Mouse (Mus musculus) left cerebral cortex, postnatal 14 days (tissue): ENCODE results near the gene Swi5. TPM values are rescaled to one million over a fixed set of nuclear protein-coding genes. Genes with fewer than 3 reads are reported as not detected.

Source experiments
- DNase-seq, 2 experiments: peaks; one replicate each; pipeline ENCODE4 v3.0.0; 2021 to 2022; ENCODE audit warnings: low spot score in 2 of 2, mixed read lengths in 1 of 2
- intact Hi-C: fragments of 180-260 bp; cut with DNase I; formaldehyde crosslinking; loops from one replicate; pipeline ENCODE4 v1.15.1; 2025
- long read RNA-seq, 2 experiments: library from polyadenylated mRNA; stranded (forward); transcript quantifications; one replicate each; pipeline ENCODE4 v2.0.0; 2021
- total RNA-seq, 2 experiments: library from RNA; stranded (reverse); gene quantifications; 2 replicates each; pipeline ENCODE4 v1.2.3; 2021

Swi5 gene
- 100 to 1,000 TPM; 204 to 219 TPM for total RNA-seq
- long read RNA-seq, experiment 1, transcript Swi5-207 (5 exons, 768 nt): major isoform, 104 of 127 reads
- long read RNA-seq, experiment 1, partial matches to known transcripts: 20 of 127 reads
- long read RNA-seq, experiment 1, other reads (novel, unspliced or antisense): 2 of 127 reads
- long read RNA-seq, experiment 2, transcript Swi5-207 (5 exons, 768 nt): major isoform, 75 of 97 reads
- long read RNA-seq, experiment 2, partial matches to known transcripts: 4 of 97 reads
- long read RNA-seq, experiment 2, other reads (novel, unspliced or antisense): 15 of 97 reads

DNA sequence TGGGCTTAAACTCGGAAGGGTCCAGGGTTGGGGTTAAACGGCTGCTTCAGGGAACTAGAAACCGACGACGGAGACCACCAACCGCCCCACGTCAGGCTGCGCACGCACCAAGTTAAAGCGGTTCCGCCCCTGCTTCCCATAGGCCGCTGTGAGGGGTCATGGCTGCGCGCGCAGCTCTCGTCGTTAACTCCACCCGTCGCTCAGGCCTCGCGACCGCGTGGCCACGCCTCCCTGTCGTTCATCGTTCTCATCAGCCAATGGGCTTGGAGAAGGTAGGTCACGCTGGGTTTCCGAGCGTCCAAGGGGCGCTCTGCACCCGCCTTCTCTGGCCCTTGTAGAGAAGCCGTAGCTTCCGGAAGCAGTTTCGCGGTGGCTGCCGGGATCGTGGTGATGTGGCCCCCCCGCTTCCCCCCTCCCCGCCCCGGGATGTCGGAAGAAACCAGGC, at the start of gene Swi5:
Gene Swi5 (minus strand): TSS at position 153 of the 445 bp plus-strand sequence.
- intact Hi-C loops: loop anchor here (5.0 kb wide), 1 partner anchor 51 kb away; the partner anchor contains the start of gene Pomt1
- DNase-seq: peak; percentile 99 to 100

DNA sequence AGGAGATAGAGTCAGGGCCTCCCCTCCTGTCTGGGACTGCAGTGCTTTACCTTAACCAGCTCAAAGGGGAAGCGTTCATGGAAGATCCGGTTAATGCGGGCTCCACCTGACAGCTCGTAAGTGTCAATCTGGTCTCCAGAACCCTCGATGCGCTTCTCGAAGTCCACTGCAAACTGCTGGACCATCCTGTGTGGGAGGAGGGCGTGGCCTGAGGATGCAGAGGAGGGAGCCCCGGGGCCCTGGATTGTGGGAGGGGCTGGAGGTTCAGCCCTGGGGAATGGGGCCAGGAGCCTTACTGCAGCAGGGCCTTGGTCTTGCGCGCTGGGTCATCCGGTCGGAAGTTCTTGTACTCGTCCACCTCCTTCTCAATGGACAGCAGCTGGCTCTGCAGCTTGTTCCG, 48.0 kb upstream of the Swi5 start:
- DNase-seq: no peak
- intact Hi-C loops: no loop called here

DNA sequence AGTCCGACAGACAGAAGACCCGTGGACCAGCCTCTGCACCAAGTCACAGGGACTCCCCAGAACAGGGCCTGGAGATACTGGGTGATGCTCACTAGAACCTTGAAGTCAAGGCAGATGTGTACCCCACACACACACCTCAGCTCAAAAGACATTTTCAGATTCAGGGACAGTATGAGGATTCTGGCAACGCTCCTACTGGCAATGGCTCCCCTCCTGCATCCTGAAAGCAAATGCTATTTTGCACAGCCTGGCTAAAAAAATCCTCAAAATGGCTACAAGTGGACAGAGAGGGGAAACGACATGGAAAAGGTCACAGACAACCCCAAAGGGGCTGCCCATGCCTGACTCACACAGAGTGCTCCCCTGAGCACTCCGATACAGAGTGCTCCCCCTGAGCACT, 44.3 kb upstream of the Swi5 start:
- intact Hi-C loops: no loop called here
- no peak for DNase-seq

DNA sequence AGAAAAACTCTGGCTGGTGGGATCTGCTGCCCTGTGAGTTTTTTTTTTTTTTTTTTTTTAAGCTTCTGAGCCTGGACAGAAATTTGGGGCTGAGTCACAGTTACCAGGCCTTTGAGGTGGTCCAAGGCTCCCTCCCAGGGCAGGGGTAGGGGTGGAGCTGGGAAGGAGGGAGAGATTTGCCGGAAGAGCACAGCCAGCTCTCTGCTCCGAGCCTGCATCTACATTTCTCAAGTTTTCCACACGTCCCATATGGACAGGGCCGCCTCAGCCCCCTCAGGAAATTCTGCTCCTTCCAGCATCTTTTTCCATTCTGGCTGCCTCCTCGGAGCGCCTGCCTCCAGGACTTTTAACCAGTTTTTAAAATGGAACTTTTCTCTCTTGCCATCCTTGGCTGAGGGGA, 41.7 kb upstream of the Swi5 start:
- no peak for DNase-seq
- intact Hi-C loops: no loop called here

DNA sequence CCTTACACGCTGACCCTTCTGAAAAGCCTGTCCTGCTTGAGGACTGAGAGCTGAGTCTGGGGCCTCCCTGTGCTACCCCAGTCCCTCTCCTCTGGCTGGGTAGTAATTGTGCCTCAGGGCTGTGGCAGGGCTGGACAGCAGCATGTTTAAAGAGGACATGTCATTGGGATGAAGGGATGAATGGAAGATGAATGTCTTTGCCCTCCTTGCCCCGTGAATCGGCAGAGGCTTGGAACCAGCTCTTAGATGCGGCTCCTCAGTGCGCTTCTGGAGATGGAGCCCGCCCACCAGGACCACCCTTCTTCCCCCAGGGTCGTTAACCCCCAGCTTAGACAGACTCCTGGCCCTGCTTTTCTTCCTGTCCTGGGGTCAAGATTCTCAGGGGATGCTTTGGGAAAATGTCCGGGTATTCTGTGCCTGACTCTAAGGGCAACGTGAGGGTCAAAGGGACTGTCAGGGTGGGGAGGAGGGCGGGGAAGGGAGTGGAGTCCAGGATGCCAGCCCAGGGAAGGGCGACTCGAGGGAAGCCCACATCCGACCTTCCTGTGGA, 41.1 kb upstream of the Swi5 start:
- intact Hi-C loops: no loop called here
- DNase-seq: no peak

DNA sequence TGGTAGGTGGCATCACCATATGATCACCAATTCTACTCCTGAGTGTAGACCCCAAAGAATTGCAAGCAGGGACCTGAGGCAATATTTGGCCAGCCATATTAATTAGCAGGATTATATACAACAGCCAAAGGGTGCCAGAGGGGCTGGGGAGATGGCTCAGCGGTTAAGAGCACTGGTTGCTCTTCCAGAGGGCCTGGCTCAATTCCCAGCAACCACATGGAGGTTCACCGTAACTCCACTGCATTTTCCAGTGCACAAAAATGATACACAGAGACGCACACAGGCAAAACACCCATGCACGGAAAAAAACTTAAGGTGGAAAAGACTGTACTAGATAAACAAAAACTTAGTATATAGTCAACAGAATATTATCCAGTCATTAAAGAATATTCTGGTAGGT, 39.3 kb upstream of the Swi5 start:
- intact Hi-C loops: no loop called here
- no peak for DNase-seq

DNA sequence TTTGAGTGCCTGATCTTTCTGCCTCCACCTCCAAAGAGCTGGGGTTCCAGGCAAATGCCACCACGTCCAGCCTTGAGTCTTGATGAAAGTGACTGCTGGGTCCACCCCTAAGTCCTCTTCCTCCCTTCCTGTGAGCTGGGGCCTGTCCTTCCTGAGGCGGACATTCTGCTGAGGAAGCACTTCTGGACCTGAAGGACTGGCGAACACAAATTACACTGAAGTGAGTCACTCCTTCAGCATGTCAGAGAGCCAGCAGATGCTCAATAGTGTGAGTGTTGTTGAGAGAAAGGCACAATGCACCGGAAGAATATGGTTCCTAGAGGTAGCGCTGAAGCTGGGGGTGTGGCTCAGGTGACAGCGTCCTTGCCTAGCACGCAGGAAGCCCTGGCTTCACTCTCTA, 37.5 kb upstream of the Swi5 start:
- intact Hi-C loops: no loop called here
- no peak for DNase-seq

DNA sequence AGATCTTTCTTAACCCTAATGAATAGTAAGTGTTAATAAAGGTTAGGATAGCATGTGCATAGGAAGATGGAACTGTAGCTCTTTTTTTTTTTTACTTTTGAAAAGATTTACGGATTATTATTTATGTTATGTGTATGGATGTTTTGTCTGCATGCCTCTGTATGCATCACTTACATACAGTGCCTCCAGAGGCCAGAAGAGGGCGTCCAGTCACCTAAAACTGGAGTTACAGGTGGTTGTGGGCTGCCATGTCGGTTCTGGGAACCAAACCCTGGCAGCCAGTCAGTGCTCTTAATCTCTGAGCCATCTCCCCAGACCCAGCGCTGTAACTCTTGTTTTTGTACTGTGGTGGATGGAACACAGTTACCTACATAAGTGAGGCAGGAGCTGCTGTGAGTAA, 36.4 kb upstream of the Swi5 start:
- intact Hi-C loops: no loop called here
- DNase-seq: peak in 1 of 2 experiments; percentile 65

DNA sequence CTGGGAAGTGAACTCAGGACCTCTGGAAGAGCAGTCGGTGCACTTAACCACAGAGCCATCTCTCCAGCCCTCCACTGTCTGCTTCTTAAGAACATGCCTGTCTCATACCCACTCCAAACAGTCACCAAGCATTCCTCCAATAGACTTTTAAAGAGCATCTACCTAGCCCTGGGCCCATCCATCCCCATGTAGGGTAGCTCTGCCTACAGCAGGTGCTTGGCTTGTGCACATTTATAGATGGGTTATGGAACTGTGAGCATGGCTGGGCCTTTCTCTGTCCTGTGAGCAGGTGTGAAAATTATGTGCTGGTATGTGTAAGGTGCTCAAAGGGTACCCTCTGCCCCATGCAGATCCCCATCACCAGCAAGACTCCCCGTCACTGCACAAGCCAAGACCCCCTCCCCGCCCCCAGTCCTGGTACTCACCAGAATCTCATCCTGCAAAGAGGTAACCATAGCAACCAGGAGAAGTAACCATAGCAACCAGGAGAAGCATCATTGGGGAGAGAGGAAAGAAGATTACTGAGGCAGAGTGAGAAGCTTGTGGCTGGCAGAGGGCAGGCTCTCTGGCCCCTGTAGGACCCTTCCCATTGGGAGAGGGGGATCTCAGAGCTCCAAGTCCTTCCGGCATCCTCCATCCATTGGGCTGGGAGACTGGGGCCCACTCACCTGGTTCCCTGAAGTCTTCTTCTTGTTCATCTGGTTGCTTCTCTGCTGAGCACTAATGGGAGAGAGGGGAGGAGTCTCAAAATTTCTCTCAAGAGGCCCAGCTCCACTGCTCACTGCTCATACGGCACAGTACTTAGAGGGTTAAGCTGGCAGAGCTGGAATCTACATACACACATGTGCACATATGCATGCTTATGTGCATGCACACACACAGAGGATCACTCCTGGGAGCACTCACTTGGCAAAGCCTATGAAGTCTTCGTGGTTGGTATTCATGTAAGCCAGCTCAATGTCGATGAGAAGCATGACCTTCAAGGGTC, 35.2 kb upstream of the Swi5 start:
- DNase-seq: peak; percentile 46 to 77
- intact Hi-C loops: no loop called here

DNA sequence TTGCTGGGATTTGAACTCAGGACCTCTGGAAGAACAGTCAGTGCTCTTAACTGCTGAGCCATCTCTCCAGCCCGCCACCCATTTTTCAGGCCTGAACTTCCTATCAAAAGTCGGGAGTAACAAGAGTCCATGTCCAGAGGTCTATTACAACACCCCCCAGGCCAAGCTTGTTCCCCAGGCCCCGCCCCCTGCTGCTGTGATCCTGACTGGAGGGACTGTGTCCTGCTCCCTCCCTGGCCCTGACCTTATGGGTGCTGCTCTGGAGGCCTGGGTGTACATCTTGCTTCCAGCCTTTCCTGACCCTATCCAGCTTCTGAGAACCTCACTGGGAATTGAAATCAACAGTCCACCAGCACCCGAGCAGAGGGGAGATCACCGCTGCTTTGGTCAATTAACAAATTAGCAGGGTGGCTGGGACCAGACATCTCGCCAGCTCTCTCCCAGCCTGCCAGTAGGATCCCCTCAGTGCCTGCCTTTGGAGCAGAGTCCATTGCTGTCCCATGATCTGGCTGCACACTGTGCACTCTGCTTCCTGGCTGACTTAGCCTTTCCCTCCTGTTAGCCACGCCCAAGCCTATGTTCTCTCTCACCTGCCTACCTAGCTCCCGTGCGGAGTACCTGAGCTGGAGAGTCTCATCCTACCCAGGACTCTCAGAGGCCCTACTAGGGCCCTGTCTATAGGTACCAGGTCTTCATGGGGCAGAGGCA, 33.9 kb upstream of the Swi5 start:
- DNase-seq: no peak
- intact Hi-C loops: no loop called here

DNA sequence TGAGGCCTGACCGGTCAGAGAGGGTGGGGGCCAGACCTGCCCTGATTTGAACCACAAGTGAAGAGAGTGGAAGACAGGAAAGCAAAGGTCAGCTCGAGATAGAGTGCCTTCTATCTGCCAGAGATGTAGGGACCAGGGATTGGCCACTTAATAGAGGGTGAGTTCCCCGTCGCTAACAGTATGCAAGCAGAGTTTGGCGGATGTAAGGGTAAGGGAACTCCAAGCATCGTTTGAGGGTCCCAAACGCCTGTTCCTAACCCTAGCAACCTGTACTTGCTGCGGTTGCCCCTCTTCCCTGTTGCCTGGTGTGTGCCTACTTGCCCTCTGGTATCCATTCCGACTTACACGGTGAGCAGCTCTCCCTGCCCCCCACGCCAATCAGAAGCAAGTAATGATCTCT, 32.8 kb upstream of the Swi5 start:
- no peak for DNase-seq
- intact Hi-C loops: no loop called here

DNA sequence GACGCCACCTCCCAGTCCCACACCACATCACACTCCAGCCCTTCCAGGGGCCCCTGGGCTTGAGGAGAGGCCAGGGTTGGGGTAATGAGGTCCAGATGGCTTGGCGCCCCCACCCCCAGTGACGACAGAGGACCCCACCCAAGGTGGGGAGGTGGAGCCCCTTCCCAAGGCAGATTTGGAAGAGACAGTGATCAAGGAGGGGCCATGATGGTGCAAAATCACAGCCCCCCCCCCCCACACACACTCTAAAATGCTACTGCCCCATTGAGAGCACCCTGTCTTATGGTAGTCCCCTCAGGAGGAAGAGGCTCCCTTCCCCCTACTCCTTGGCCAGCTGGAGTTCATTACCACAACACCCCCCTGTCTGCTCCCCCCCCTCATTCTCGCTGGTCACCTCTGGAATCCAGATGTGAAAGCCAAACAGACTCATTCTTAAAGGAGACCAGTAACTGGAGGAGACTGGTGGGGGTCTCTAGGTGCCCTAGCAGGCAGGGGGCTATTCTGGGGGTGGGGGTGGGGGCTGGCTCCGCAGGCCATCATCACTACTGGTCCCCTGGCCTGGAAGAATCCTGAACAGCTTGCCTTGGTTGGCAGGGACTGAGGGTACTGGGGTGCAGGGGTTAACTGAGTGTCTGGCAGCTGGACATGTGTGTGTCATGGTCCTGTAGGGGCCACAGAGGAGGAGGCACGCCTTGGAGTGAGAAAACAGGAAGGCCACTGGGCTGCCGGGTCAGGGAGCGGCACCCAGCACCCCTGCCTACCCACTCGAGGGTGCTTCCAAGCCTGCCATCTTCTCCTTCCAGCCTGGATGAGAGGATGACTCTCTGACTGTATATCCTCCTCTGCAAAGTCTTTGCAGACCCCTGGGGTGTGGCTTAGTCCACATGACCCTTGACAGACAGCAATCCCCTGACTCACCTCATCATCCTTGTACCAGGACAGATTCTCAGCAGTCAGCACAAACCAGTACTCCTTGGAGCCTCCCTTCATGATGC, 32.0 kb upstream of the Swi5 start:
- intact Hi-C loops: no loop called here
- no peak for DNase-seq

DNA sequence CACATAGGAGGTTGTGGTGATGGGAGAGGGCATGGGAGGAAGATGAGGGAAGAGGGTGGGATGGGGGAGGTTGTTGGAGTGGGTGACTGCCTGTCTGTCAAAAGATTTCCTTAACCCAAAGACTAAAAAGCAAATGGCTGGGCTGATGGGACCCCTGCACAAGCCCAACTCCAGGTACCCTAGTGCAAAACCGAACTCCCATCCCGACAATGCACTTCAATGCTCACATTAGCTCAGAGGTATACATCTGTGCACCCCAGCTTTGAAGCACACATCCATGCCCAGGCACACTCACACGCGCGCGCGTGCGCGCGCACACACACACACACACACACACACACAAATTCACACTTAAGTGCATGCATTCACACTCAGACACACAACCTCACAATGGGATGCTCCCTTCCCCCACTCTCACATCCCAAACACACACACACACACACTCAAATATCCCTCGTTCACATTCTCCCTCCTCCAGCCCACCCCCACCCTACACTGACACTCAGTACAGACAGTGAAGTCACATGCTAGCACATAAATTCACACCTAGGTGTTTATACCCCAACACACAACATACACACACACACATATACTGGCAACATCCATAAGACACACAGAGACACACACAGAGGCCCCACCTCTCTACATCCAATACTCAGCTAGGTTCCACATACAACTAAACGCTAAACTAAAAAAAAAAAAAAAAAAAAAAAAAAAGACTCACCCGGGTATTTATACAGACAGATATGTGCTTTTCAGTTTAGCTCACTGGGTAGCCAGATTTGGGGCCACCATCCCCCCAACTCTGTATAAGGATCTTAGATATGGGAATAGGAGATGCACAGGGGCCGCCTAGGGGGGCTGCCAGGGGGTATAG, 31.1 kb upstream of the Swi5 start:
- intact Hi-C loops: no loop called here
- DNase-seq: no peak

DNA sequence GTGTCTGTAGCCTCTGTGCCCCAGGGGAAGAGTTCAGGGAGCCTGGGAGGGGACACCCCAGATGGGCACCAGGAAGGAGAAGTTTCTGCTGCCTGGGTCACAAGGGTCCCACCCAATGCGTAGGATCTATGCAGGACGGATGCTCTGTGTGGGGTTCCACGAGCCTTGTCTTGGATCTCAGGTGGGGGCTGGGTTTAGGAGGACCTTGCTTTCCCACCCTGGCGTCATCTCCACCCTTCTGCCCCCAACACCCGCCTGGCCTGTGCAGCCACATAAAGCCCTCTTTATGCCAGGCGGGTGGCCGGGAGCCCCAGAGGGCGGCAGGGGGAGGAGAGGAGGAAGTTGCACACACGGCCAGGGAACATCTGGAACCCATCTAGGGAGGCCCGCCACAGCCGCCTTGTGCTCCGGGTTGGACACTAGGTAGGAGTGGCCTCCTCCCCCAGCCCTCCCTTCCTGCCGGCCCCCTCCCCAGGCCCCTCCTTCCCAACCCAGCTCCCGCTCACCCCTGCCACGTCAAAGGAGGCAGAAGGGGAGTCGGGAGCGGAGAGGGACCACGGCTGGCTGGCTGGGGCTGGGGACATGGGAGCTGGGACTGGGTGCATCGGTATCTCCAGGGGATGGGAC, 30.0 kb upstream of the Swi5 start:
- intact Hi-C loops: no loop called here
- DNase-seq: no peak

DNA sequence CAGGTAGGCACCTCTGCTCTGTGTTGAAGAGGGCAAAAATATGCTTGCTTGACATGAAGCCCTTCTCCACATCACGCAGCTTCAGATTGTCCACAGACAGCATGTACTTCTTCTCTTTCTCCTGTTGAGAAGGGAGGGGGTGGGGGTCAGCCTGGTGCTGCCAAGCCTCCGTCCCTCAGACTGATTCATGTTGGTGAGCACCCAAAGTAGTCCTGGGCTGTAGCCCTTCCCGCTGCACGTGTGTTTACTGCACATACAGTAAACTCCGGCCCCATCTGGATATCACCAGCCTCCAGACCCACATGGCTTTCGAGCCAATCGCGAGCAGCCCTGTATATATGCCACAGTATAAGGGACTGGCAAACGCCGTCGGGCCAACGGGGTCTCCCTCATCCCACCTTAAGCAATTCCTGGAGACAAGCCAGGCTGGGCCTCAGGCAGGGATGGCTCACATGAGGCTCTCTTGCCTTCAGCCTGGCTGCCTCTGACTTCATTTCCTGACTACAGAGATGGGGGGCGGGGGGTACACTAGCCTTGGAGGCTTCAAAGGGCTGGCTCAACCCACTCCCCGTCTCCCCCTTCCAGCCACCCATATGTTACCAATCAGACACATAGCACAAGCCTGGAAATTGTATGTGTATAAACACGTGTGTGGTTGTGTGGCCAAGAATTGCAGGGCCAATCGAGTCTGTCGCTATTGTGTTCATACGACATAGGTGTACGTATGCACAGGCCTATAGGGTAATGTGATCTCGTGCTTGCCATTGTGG, 29.2 kb upstream of the Swi5 start:
- intact Hi-C loops: no loop called here
- peak in 1 of 2 experiments; percentile 47 for DNase-seq

DNA sequence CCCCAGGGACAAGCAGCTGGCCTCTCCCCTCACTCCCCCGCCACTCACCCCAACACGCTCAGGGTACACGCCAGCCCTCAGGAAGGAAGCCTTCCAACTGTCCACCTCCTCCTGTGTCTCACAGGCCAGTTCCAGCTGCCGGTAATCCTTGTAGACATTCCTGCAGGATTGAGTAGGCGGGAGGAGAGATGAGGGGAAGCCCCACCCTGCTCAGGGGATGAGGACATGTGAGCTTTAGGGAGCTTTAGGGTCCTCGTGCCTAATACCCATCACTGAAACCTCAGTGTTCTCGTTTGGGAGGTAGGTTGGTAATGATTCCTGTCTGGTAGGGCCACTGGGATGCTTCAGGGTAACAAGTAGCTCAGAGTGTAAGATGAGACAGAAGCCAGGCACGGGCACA, 27.9 kb upstream of the Swi5 start:
- intact Hi-C loops: no loop called here
- DNase-seq: no peak
